Mouse (Mus musculus) c-Kit-positive CD71-positive TER-119-positive erythroid progenitor cells, embryonic 14.5 days (primary cell): ENCODE data around the gene Nipa2.
"Not testable (repeated sequence)": the region's sequence is repeated elsewhere in the genome, so short reads cannot be mapped to it uniquely, and the experiment has no call there.

Source experiments
- DNase-seq: peaks from one replicate; pipeline ENCODE4 v3.0.0-alpha.2; 2013; ENCODE audit warnings: low spot score

Nipa2 gene

DNA sequence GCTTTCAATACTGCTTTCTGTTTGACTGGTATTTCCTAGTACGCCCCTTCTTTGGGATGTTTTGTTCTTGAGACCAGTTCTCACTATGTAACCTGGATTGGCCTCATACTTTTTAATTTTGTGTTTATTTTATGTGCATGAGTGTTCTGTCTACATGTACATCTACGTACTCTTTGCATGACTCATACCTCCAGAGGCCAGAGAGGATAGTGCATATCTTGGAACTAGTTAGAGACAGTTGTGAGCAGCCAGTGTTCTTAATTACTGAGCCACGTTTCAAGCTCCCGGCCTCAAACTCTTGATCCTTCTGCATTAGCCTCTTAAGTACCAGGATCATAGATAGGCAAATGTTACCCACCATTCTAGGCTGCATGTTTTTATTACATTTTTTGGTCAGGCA lies 23.9 kb downstream of the Nipa2 start:
- no peak for DNase-seq

GRCm38 (mm10) chr7:55935025-55935424 lies 27.3 kb downstream of the Nipa2 start:
- no peak for DNase-seq

- no peak for DNase-seq
Observed at GRCm38 (mm10) chr7:55928649-55929048, 33.6 kb downstream of the Nipa2 start.

GRCm38 (mm10) chr7:55927262-55927661 lies 35.0 kb downstream of the Nipa2 start:
- DNase-seq, result peak; percentile 18

GRCm38 (mm10) chr7:55918365-55918764 lies 43.9 kb downstream of the Nipa2 start:
- DNase-seq, result not testable (repeated sequence)

DNA sequence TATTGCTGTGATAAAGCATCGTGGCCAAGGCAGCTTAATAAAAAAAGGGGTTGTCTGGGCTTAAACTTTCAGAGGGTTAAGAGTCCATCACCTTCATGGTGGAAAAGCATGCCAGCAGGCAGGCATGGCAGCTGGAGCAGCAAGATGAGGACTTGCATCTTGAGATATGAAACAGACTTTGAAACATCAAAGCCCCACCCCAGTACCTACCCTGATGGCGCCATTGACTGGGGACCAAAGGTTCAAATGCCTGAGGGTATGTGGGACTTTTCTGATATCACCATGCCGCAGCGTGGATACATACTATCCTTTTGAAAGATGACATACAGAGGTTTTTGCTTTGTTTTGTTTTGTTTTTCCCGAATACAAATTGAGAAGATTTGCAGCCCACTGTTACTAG lies 50.2 kb downstream of the Nipa2 start:
- no peak for DNase-seq

GRCm38 (mm10) chr7:55911371-55911770 lies 50.9 kb downstream of the Nipa2 start:
- DNase-seq, result no peak

DNA sequence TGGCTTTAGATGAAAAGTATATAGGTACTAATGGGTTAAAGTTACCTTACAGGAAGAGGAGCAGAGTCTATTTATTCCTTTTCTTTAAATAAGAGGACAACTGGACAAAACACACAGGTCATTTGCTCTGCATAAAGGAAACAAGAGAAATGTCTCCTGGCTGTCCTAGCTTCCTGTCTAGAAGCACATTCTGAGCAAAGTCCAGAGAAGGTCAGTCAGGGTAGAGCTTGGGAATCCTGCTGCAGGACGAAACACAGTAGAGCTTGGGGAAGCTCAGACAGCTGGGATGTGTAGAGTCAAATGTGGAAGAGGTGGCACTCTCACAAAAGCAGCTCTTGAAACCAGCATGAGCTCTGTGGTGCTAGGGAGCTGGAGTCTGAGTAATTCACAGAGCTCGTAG lies 51.9 kb downstream of the Nipa2 start:
- no peak for DNase-seq

DNA sequence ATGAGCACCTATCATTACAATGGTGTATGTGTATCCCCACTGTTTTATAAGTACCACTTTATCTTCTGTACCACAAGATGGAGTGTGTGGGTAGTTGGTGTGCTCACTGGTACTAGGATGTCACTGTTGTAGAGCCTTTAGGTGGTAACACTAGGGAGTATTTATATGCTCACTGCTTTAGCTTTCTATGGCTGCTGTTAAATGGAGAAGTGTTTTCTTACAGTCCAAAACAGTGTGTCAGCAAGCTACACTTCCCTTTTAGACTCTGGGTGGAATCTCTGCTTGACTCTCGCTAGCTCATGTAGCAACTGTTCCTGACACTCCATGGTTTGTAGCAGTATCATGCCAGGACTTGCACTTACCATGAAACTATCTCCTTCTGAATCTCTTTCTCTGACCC lies 52.8 kb downstream of the Nipa2 start:
- no peak for DNase-seq

DNA sequence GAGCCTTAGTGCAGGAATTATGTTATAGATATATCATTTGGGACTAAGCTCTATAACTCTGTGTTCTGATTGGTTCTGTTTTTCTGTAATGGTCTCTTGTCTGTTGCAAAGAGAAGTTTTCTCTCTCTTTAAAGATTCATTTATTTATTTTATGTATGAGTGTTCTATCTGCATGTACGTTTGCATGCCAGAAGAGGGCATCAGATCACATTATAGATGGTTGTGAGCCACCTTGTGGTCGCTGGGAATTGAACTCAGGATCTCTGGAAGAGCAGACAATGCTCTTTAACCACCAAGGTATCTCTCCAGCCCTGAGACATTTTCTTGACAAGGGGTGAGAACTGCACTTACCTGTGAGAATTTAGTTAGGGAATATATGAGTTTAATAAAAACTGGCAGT lies 56.8 kb downstream of the Nipa2 start:
- DNase-seq, result no peak

DNA sequence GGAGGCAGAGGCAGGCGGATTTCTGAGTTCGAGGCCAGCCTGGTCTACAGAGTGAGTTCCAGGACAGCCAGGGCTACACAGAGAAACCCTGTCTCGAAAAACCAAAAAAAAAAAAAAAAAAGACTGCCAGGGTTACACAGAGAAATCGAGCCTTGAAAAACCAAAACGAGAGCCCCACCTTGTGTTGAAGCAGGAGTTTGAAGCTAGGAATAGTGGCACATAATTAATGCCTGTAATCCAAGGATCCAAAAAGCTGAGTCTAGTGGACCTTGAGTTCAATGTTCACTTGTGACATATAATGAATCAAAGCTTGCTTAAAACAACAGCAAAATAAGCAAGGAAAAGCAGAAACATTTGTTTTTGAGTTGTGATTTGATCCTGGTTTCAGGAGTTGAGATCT lies 58.5 kb downstream of the Nipa2 start:
- DNase-seq, result no peak

DNA sequence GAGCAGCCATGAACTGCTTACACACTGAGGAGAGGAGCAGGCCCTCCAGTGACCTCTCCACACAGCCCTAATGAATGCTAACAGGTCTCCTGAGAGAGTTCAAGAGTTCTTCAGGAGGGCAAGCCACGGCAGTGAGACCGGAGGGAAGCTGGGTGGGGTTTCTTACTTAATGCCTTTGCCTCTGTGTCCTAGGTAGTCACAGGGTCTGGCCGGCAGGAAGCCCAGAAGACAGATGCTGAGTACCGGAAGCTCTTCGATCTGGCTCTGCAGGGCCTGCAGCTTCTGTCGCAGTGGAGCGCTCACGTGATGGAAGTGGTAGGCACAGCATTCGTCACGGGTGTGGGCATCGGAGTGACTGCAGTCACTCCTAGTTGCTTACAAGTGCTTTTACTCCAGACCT lies 70.5 kb downstream of the Nipa2 start:
- DNase-seq, result no peak

DNA sequence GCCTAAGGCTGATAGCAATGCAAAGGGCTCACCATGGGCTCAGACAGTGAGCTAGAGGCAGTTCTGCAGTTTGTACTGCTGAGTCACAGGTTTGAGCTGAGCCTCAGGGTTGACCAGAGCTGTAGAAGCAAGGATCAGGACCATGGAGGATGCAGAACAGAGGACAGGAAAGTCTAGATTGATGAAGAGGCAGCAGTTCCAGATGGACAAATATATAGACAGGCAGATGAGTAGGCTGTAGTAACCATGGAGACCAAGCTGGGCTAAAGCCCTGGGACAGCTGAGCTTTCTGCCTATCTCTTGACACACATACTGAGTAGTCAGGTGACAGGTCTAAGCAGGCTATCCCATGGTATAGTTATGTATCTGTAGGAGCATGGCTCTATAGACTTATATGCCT lies 71.5 kb downstream of the Nipa2 start:
- DNase-seq, result no peak

GRCm38 (mm10) chr7:55889996-55890395 lies 72.3 kb downstream of the Nipa2 start:
- DNase-seq, result no peak

- DNase-seq, result no peak
Observed at GRCm38 (mm10) chr7:55888603-55889002, 73.7 kb downstream of the Nipa2 start.
